Mouse (Mus musculus): ENCODE measurements around the gene Acsl5.

DNA sequence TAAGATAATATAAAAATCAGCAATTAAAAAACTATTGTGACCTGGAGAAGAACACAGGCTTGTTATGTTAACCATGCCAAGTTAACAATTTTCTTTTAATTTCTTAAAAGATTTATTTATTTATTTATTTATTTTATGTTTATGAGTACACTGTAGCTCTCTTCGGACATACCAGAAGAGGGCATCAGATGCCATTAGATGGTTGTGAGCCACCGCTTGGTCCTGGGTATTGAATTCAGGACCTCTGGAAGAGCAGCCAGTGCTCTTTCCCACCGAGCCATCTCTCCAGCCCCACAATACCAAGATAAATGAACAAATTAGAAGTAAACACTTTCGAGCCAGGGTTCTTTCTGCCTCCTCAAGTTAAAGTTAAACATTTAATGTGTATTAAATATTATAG, 43.1 kb upstream of the Acsl5 start:
- TF ChIP-seq GATA1 (IDR thresholded peaks at IDR 0.05; ENCODE audit: borderline replicate concordance, low read length), result no peak
- no peak for TF ChIP-seq TAL1 (conservative IDR thresholded peaks at IDR 0.05; ENCODE audit: low read depth, low read length)
- TF ChIP-seq CTCF (IDR thresholded peaks at IDR 0.05; ENCODE audit: low read depth, low read length), result no peak
- no peak for TF ChIP-seq POLR2AphosphoS5 (IDR thresholded peaks at IDR 0.05; ENCODE audit: insufficient replicate concordance, low read depth, low read length)
